Mouse (Mus musculus) gastrocnemius, adult 8-10 months (tissue): ENCODE results near the gene Tsku. TPM values are rescaled to one million over a fixed set of nuclear protein-coding genes. Genes with fewer than 3 reads are reported as not detected.

Source experiments
- total RNA-seq, 4 experiments: library from RNA; stranded (reverse); gene quantifications; 2 replicates each; pipeline ENCODE4 v1.2.4; 2022

Tsku gene
- total RNA-seq, 4 experiments from 2014 or later: 0.73 to 1.9 (median 1.1) TPM

Other genes with a start within 250 kb of the Tsku start
- 1 to 10 TPM; 1.3 to 2.9 (median 2.2) TPM for gene Myo7a, start 241.8 kb downstream of the Tsku start, total RNA-seq
- not detected for gene Omp, start 215.8 kb downstream of the Tsku start, total RNA-seq
- 1 to 10 TPM in 2 of 4 experiments, under 1 TPM in 2; 0.73 to 1.6 (median 1.0) TPM for gene Capn5, start 183.1 kb downstream of the Tsku start, total RNA-seq
- not detected for gene B3gnt6, start 161.8 kb downstream of the Tsku start, total RNA-seq
- gene Acer3, start 40.1 kb downstream of the Tsku start, total RNA-seq: 1 to 10 TPM; 1.8 to 4.5 (median 2.9) TPM
- gene Gucy2d, start 79.1 kb upstream of the Tsku start, total RNA-seq: under 1 TPM in 1 of 4 experiments, not detected in 3; 0.17 TPM
- 1 to 10 TPM; 2.4 to 6.1 (median 2.9) TPM for gene Lrrc32, start 128.0 kb upstream of the Tsku start, total RNA-seq